Mouse (Mus musculus): Measurements from ENCODE around the gene Grb2. TPM values are rescaled to one million over a fixed set of nuclear protein-coding genes. Genes with fewer than 3 reads are reported as not detected.
A peak's percentile ranks its signal among the peaks of the same experiment; 100 is the strongest.

Grb2 gene
- total RNA-seq, 2 experiments from 2014 or later = 132 to 158 TPM

- DNase-seq = no peak
Observed at GRCm38 (mm10) chr11:115608421-115609399, 99.7 kb downstream of the Grb2 start.

- no peak for DNase-seq
Observed at GRCm38 (mm10) chr11:115606733-115607132, 101.7 kb downstream of the Grb2 start.

GRCm38 (mm10) chr11:115604304-115604696, 104.1 kb downstream of the Grb2 start:
- DNase-seq = peak in 1 of 2 experiments; percentile 34

- peak; percentile 94 to 97 for DNase-seq
Observed at GRCm38 (mm10) chr11:115603476-115604303, 104.7 kb downstream of the Grb2 start, which contains the start of the genes Mrps7 and Gga3. Gene Mrps7 (plus strand): TSS chr11:115603925. Gene Gga3 (minus strand): TSS chr11:115604051.

- DNase-seq = no peak
Observed at GRCm38 (mm10) chr11:115603128-115603475, 105.3 kb downstream of the Grb2 start.

GRCm38 (mm10) chr11:115601174-115601573, 107.2 kb downstream of the Grb2 start:
- DNase-seq = no peak

GRCm38 (mm10) chr11:115600743-115601142, 107.7 kb downstream of the Grb2 start:
- DNase-seq = no peak

GRCm38 (mm10) chr11:115599722-115600121, 108.7 kb downstream of the Grb2 start:
- DNase-seq = peak in 1 of 2 experiments; percentile 0

- DNase-seq = peak in 1 of 2 experiments; percentile 2
Observed at GRCm38 (mm10) chr11:115598309-115598708, 110.1 kb downstream of the Grb2 start.

- DNase-seq = no peak
Observed at GRCm38 (mm10) chr11:115595209-115595608, 113.2 kb downstream of the Grb2 start.

Other genes starting within 250 kb of the Grb2 start
- under 1 TPM in 1 of 2 experiments, not detected in 1; 0.53 TPM for gene Slc16a5, start 246.1 kb downstream of the Grb2 start, total RNA-seq (2021)
- 1 to 10 TPM; 7.3 to 8.2 TPM for gene Armc7, start 232.9 kb downstream of the Grb2 start, total RNA-seq (2021)
- gene Nt5c, start 216.7 kb downstream of the Grb2 start, total RNA-seq (2021) = 100 to 1,000 TPM in 1 of 2 experiments, 10 to 100 TPM in 1; 98.5 to 161 TPM
- 100 to 1,000 TPM in 1 of 2 experiments, 10 to 100 TPM in 1; 80.5 to 106 TPM for gene Jpt1, start 194.2 kb downstream of the Grb2 start, total RNA-seq (2021)
- 100 to 1,000 TPM; 248 to 259 TPM for gene Sumo2, start 172.3 kb downstream of the Grb2 start, total RNA-seq (2021)
- gene Nup85, start 144.2 kb downstream of the Grb2 start, total RNA-seq (2021) = 10 to 100 TPM; 44.0 to 44.8 TPM
- gene Mrps7, start 104.7 kb downstream of the Grb2 start, total RNA-seq (2021) = 100 to 1,000 TPM in 1 of 2 experiments, 10 to 100 TPM in 1; 97.7 to 102 TPM
- gene Gga3, start 104.5 kb downstream of the Grb2 start, total RNA-seq (2021) = 10 to 100 TPM; 25.3 to 30.7 TPM
- 100 to 1,000 TPM in 1 of 2 experiments, 10 to 100 TPM in 1; 73.4 to 195 TPM for gene Mif4gd, start 95.6 kb downstream of the Grb2 start, total RNA-seq (2021)
- gene Slc25a19, start 80.3 kb downstream of the Grb2 start, total RNA-seq (2021) = 10 to 100 TPM; 90.5 to 96.3 TPM
- 10 to 100 TPM; 74.6 to 95.5 TPM for gene Tmem94, start 56.8 kb upstream of the Grb2 start, total RNA-seq (2021)
- gene Caskin2, start 105.0 kb upstream of the Grb2 start, total RNA-seq (2021) = 10 to 100 TPM; 58.9 to 72.9 TPM
- gene Tsen54, start 106.1 kb upstream of the Grb2 start, total RNA-seq (2021) = 10 to 100 TPM; 17.1 to 21.4 TPM
- gene Llgl2, start 115.5 kb upstream of the Grb2 start, total RNA-seq (2021) = 10 to 100 TPM in 1 of 2 experiments, 1 to 10 TPM in 1; 4.9 to 10.9 TPM
- gene Myo15b, start 149.8 kb upstream of the Grb2 start, total RNA-seq (2021) = under 1 TPM; 0.20 TPM
- under 1 TPM in 1 of 2 experiments, not detected in 1; 0.26 TPM for gene Smim5, start 191.4 kb upstream of the Grb2 start, total RNA-seq (2021)
- not detected for gene Smim6, start 203.4 kb upstream of the Grb2 start, total RNA-seq (2021)
- 10 to 100 TPM; 40.8 to 42.5 TPM for gene Sap30bp, start 224.7 kb upstream of the Grb2 start, total RNA-seq (2021)
- gene Recql5, start 224.9 kb upstream of the Grb2 start, total RNA-seq (2021) = 10 to 100 TPM; 20.5 to 24.8 TPM

Data from adrenal gland, postnatal 36 days (tissue).